Mouse (Mus musculus) megakaryocyte, embryonic 14.5 days (primary cell): ENCODE data around the gene Esyt2. TPM values are rescaled to one million over a fixed set of nuclear protein-coding genes. Genes with fewer than 3 reads are reported as not detected.

Experiments
- H3K27me3 ChIP-seq: replicated peaks from 2 replicates; pipeline ENCODE3; 2012; ENCODE audit warnings: inconsistent platforms
- H3K36me3 ChIP-seq: replicated peaks from 2 replicates; pipeline ENCODE3; 2012; ENCODE audit warnings: low read length, inconsistent platforms, mixed read lengths
- H3K4me1 ChIP-seq: 2 replicates; pipeline ENCODE4 v1.6.1; 2012; ENCODE audit warnings: inconsistent platforms
- H3K4me3 ChIP-seq: replicated peaks from 2 replicates; pipeline ENCODE3; 2012; ENCODE audit warnings: moderate library complexity, mild to moderate bottlenecking, inconsistent platforms
- H3K9me3 ChIP-seq: 2 replicates; pipeline ENCODE4 v1.6.1; 2012; ENCODE audit warnings: inconsistent platforms
- FLI1 ChIP-seq: IDR thresholded peaks from 2 replicates; pipeline ENCODE4 v1.6.1; 2012; ENCODE audit warnings: low read length, inconsistent platforms, mixed read lengths
- GATA1 ChIP-seq: IDR thresholded peaks from 3 replicates; pipeline ENCODE4 v1.6.1; 2012; ENCODE audit warnings: mixed read lengths, low read length, inconsistent platforms, borderline replicate concordance
- polyA plus RNA-seq: library from polyadenylated mRNA; stranded (reverse); fragments of >175 nt; gene quantifications from 2 replicates; pipeline ENCODE4 v1.2.3, GENCODE M21; 2012; ENCODE audit warnings: low replicate concordance; ENCODE audit not compliant: insufficient read depth

Gene Esyt2
- polyA plus RNA-seq, 1 experiment, result 4.3 TPM

DNA sequence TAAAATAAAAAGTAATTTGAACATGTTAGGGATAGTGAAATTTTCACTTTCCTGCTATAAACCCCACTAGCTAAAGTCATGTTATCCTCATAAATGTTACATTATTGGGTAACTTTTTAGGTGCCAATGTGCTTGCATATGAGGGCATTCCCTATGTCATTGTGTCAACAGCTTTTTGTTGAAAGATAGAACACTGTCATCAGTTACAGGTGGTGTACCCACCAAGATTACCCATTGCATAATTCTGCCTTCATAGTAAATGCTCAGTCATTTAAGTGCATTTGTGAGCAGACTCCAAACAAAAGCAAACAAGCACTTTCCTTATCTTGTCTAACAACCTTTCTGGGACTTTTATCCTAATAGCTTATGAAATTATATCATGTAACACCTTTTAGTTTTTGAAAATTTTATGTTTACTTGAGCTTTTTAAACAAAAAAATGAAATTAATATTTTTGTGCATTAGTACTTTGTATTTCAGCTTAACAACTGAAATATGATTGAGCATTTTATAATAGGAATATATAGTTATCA is 67.8 kb downstream of the Esyt2 start:
- no peak for TF ChIP-seq GATA1
- no peak for TF ChIP-seq FLI1
- H3K27me3 ChIP-seq, result no peaks in the 10 kb centered on the region
- peaks cover 86% of the 10 kb centered on the region for H3K36me3 ChIP-seq
- H3K4me3 ChIP-seq, result no peak overlapping the region
- no peaks in the 10 kb centered on the region for H3K9me3 ChIP-seq
- H3K4me1 ChIP-seq, result no peaks in the 10 kb centered on the region; the same call in 1 of the 2 replicates

DNA sequence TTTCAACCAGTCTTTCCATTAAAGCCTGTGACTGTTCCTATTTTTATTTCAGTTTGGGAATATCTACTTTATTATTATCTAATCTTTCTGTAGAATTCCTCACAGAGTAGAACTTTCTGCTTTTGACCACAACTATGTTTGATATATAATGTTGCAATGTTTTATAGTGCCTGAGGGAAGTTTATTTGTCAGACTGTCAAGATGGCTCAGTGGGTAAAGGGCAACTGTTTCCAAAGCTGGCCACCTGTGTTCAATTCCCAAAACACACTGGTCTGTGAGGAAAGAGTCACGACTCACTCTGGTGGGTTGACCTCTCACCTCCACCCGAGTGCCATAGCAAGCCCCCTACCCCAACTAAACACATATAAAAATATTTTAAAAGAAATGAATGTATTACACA is 68.4 kb downstream of the Esyt2 start:
- TF ChIP-seq FLI1, result no peak
- no peak for TF ChIP-seq GATA1
- Histone ChIP-seq H3K4me3 (no peak overlapping the region), H3K9me3 (no peaks in the 10 kb centered on the region), H3K27me3 (no peaks in the 10 kb centered on the region), H3K36me3 (peaks cover 84% of the 10 kb centered on the region), H3K4me1 (no peaks in the 10 kb centered on the region; the same call in 1 of the 2 replicates)

DNA sequence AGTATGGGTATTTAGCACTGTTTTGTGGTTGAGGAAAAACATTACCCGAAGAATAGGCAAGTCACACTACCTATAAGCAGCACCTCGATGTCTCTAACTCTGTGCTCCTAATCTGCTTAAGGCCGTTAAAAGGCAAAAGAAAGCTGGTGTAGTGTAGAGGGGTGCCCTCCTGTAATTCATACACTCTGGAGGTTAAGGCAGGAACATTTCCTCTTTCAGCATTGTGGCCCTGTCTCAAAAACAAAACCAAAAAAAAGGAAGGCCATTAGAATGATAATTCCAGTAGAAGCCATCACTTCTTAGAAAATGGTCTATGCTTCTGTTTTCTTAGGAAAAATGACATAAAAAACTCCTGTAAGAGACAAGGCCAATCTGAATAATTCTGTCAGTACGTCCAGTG is 70.0 kb downstream of the Esyt2 start:
- H3K9me3 ChIP-seq, result no peaks in the 10 kb centered on the region
- no peak overlapping the region for H3K4me3 ChIP-seq
- no peaks in the 10 kb centered on the region for H3K27me3 ChIP-seq
- TF ChIP-seq FLI1, result no peak
- peaks cover 78% of the 10 kb centered on the region for H3K36me3 ChIP-seq
- no peaks in the 10 kb centered on the region; the same call in 1 of the 2 replicates for H3K4me1 ChIP-seq

DNA sequence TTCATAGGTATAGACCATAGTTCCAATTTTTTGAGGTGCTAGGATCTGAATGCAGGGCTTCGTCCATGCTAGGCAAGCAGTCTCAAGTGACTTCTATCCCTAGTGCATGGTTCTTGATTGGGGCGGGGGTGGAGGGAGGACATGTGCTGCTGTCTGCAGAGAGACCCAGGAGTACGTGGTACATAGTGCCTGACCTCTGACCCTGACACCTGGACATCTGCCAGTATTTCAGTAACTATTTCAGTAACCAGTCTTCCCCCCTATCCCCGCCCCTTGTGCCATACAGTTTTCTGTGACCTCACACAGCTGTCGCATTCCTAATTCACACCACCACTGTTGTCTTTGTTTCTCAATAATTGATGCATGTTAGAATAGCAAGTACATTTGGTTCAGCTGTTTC is 71.4 kb downstream of the Esyt2 start:
- TF ChIP-seq FLI1, result no peak
- TF ChIP-seq GATA1, result no peak
- Histone ChIP-seq H3K4me3 (no peak overlapping the region), H3K27me3 (no peaks in the 10 kb centered on the region), H3K36me3 (peaks cover 74% of the 10 kb centered on the region), H3K9me3 (no peaks in the 10 kb centered on the region), H3K4me1 (no peaks in the 10 kb centered on the region; the same call in 1 of the 2 replicates)

DNA sequence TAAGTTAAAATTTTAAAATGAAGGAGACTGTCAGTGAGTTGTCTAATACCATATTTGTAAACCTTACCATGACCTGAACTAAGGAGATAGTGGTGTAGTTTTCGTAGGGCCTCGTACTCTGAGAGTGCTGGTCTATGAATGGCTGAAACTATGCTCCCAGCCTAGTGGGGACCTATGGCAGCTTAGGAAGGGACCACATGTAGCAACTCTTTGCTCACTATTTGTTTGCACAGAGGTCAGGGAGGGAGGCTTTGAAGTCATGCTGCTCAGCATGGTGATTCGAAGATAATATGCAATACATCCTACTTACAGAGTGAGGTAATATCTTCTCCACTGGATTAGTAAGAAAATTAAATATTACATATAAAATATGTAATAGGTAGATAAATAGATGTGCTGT is 73.7 kb downstream of the Esyt2 start:
- no peak for TF ChIP-seq GATA1
- TF ChIP-seq FLI1, result no peak
- H3K4me3 ChIP-seq, result no peak overlapping the region
- H3K9me3 ChIP-seq, result no peaks in the 10 kb centered on the region
- H3K4me1 ChIP-seq, result no peaks in the 10 kb centered on the region; the same call in 1 of the 2 replicates
- H3K36me3 ChIP-seq, result peaks cover 69% of the 10 kb centered on the region
- H3K27me3 ChIP-seq, result no peaks in the 10 kb centered on the region

DNA sequence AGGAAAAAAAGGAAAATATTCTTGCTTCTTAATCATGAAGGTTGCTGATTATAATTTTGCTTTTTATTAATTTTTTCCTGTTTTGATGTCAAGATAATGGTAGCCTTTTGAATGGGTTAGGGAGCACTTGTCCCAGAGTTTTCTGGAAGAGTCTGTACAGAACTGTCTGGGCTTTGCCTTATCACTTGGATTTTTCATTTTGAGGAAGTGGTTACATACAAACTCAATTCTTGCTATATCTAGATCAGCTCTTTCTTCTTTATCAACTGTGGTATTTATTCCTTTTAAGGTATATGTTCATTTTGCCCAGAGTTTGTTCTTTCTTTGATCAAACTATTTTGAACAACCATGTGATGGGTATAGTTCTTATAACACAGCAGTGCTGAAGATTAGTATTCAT is 81.1 kb downstream of the Esyt2 start:
- no peaks in the 10 kb centered on the region for H3K27me3 ChIP-seq
- H3K9me3 ChIP-seq, result no peaks in the 10 kb centered on the region
- no peak overlapping the region for H3K4me3 ChIP-seq
- no peaks in the 10 kb centered on the region for H3K4me1 ChIP-seq
- TF ChIP-seq FLI1, result no peak
- no peak for TF ChIP-seq GATA1
- peaks cover 72% of the 10 kb centered on the region for H3K36me3 ChIP-seq

DNA sequence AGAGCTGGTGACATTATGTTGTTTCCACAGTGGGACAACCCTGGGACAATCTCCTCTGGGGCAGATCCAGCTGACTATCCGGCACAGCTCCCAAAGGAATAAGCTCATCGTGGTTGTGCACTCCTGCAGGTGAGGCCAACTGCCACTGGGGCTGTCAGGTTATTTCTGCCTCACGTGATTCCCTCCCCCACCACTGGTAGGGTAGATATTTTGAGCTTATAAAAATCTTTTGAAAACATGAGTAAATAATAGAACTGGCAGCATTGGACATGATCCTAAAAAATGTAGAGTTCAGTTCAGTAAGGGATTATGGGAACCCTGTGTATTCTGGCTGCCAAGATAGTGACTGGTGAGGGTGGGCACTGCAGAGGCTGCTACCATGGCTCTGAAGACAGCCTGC is 85.9 kb downstream of the Esyt2 start:
- H3K4me1 ChIP-seq, result 0 out of 2 replicates have a peak, but pooled peaks cover 4% of the 10 kb centered on the region
- no peaks in the 10 kb centered on the region for H3K27me3 ChIP-seq
- peaks cover 88% of the 10 kb centered on the region for H3K36me3 ChIP-seq
- H3K9me3 ChIP-seq, result no peaks in the 10 kb centered on the region
- no peak overlapping the region for H3K4me3 ChIP-seq
- no peak for TF ChIP-seq GATA1
- TF ChIP-seq FLI1, result no peak

DNA sequence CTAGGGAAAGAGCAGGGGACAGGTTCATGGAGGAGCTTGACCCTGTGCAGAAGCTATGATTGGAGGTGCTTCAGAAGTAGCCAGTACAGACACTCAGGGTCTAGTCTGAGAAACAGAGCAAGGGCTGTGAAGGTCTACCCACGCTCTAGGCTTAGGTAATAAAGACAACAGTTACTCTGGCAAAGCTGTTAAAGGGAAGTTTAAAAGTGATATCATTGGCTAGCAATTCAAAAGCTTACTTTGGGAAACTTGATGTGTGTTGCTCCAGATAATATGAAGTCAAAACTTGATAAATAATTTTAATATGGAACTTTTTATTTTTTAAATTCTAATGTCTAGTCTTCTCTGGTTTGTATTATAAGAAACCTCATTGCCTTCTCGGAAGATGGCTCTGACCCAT is 86.3 kb downstream of the Esyt2 start:
- Histone ChIP-seq H3K27me3 (no peaks in the 10 kb centered on the region), H3K4me3 (no peak overlapping the region), H3K4me1 (0 out of 2 replicates have a peak, but pooled peaks cover 4% of the 10 kb centered on the region), H3K36me3 (peaks cover 87% of the 10 kb centered on the region), H3K9me3 (no peaks in the 10 kb centered on the region)
- no peak for TF ChIP-seq GATA1
- TF ChIP-seq FLI1, result no peak

DNA sequence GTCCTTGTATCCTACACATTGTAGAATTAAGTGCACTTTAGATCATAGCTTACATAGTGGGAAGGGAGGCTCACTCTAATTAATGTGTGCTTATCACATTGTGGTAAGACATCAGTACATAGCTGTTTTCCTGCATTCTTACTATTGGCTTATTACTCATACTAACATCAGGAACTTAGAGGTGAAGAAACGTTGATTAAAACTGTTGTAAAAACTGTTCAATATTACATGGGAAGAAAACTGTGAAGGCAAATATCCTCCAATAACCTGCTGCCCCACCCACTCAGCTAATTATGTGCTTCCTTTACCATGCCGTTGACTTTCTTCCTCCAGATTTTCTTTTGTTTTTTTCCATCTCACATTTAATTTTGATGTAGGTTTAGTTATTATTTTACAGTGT is 87.9 kb downstream of the Esyt2 start:
- H3K36me3 ChIP-seq, result peaks cover 85% of the 10 kb centered on the region
- no peaks in the 10 kb centered on the region for H3K27me3 ChIP-seq
- no peaks in the 10 kb centered on the region for H3K9me3 ChIP-seq
- H3K4me1 ChIP-seq, result 0 out of 2 replicates have a peak, but pooled peaks cover 4% of the 10 kb centered on the region
- no peak overlapping the region for H3K4me3 ChIP-seq
- TF ChIP-seq FLI1, result no peak
- no peak for TF ChIP-seq GATA1

DNA sequence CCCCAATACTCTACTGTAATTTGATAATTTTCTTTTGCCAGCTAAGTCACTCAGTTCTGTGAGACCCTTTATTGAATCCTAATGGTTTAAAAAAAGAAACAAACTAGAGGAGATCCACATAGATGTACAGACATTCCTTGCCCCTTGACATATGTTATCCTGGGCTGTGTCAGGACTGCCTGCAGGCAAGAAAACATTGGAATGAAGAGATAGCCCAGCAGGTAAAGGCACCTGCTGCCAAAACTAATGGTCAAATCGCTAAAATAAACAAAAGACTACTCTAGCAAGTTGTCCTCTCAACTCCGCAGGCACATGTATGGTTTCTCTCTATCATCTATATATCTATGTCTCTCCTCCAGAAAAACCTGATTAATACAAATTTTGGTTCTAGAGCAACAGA is 102.1 kb downstream of the Esyt2 start:
- peaks cover 20% of the 10 kb centered on the region for H3K36me3 ChIP-seq
- no peaks in the 10 kb centered on the region for H3K27me3 ChIP-seq
- peaks cover 3% of the 10 kb centered on the region; the same call in 1 of the 2 replicates for H3K4me1 ChIP-seq
- no peaks in the 10 kb centered on the region for H3K9me3 ChIP-seq
- H3K4me3 ChIP-seq, result no peak overlapping the region
- TF ChIP-seq FLI1 (no peak), GATA1 (no peak)

DNA sequence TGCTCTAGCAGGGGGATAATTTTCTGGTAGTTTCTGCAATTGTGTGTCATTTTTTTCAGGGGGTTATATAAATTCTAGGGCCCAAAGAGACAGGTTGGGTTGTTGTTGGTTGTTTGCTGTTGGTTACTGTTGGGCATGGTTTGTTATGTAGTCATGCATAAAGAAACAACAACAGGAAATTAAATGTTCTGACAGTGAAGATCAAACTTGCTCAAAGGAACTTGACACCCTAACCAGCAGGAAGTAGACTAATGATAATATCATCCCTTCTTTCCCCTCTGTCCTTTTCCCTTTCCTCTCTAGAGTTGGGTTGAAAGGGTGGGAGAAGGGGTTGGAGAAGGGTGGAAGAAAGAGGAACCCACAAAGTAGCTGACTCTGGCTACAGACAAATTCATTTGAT is 103.0 kb downstream of the Esyt2 start:
- Histone ChIP-seq H3K4me1 (peaks cover 3% of the 10 kb centered on the region; the same call in 1 of the 2 replicates), H3K27me3 (no peaks in the 10 kb centered on the region), H3K9me3 (no peaks in the 10 kb centered on the region), H3K4me3 (no peak overlapping the region), H3K36me3 (peaks cover 14% of the 10 kb centered on the region)
- TF ChIP-seq GATA1 (no peak), FLI1 (no peak)
